Comparison of ENCODE assay signal across 8 mouse cellular contexts in the genomic region with DNA sequence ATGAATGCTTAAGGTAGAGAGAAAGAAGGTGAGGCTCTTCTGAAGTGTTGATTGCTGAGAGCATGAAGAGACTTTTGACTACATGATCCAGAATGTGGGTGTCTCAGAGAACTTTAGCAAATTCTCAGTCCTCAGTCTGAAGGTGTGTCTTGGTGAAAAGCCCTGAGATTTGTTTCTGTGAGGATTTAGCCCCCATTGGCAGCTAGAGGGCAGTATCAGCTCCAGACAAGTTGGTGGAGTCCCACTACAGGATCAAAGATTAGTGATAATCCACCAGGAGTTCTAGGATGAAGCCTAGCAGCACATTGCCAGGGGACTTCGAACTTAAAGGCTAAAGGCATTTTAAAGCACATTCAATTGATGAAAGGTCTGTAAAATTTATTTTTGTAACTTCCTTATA.
A peak's percentile ranks its signal among the peaks of the same experiment; 100 is the strongest.
DNase-seq lines count a peak whose midpoint lies in the region; ATAC-seq lines count a peak whose summit lies in the region.

No protein-coding gene starts in this region.

- ATAC-seq in kidney, embryonic 16.5 days (ENCODE audit: low FRiP score, low TSS enrichment), result no peak
- no peak for ATAC-seq in activated CD4-positive, CD25-positive, alpha-beta regulatory T cell, adult 4 months

- peak; percentile 27 to 77 for DNase-seq in adrenal gland, adult (ENCODE audit: inconsistent age in 2 of 2, low spot score in 1 of 2)
- no peak for DNase-seq in adrenal gland, postnatal 4 days (ENCODE audit: low spot score in 2 of 2)
- DNase-seq in kidney, postnatal 10 days, result peak; percentile 6
- peak; percentile 13 for DNase-seq in adrenal gland, adult 2 months
- DNase-seq in embryo, embryonic 11 days, result peak; percentile 28
- no peak for DNase-seq in layer of hippocampus, postnatal 14 days (ENCODE audit: low spot score in 2 of 2)

- no peaks in the 10 kb centered on the region for H3K9me3 ChIP-seq in kidney, embryonic 16.5 days (ENCODE audit: low read length)

- no peak overlapping the region for H3K4me2 ChIP-seq in kidney, embryonic 16.5 days (replicated peaks; ENCODE audit: low read depth, low read length)

- no peak overlapping the region for H3K27ac ChIP-seq in kidney, embryonic 16.5 days (ENCODE audit: low read length)

- no peak overlapping the region for H3K4me3 ChIP-seq in kidney, embryonic 16.5 days (ENCODE audit: low read length)

- no peaks in the 10 kb centered on the region for H3K4me1 ChIP-seq in kidney, embryonic 16.5 days (ENCODE audit: insufficient read depth, low read length)

- WGBS in kidney, embryonic 16.5 days, result 75% methylated on average over 1 of the region's 1 CpGs

- H3K27me3 ChIP-seq in kidney, embryonic 16.5 days (ENCODE audit: insufficient read depth, low read length), result no peaks in the 10 kb centered on the region

- no peak overlapping the region for H3K9ac ChIP-seq in kidney, embryonic 16.5 days (replicated peaks; ENCODE audit: low read length)

- H3K36me3 ChIP-seq in kidney, embryonic 16.5 days (ENCODE audit: insufficient read depth, low read length), result no peaks in the 10 kb centered on the region

Comparison
In these comparisons a context has a peak if more than half of its experiments do, and no peak if none do; other contexts are left out.
1. DNase-seq: peak in adrenal gland, adult (2 of 2), kidney, postnatal 10 days (single experiment), adrenal gland, adult 2 months (single experiment) and embryo, embryonic 11 days (single experiment); none in adrenal gland, postnatal 4 days (0 of 2) and layer of hippocampus, postnatal 14 days (0 of 2).